Comparison of ENCODE assay signal across 21 mouse cellular contexts in genomic region chr11:86680729-86681128, GRCm38 (mm10). TPM values are rescaled to one million over a fixed set of nuclear protein-coding genes. Genes with fewer than 3 reads are reported as not detected.
A peak's percentile ranks its signal among the peaks of the same experiment; 100 is the strongest.
DNase-seq lines count a peak whose midpoint lies in the region; TF ChIP-seq lines count a peak whose summit lies in the region.
"Had no signal": no experiment of that assay in that cellular context is flagged by ENCODE, and none has a peak within 500 bp of the region (broad histone marks: within the 10 kb centered on the region; RNA-seq: fewer than 3 reads in every experiment).

No protein-coding gene starts in this region.

- H3K9ac ChIP-seq in heart, adult 2 months (ENCODE audit: low read depth, low read length) = no peak overlapping the region
- H3K9ac ChIP-seq: forebrain, embryonic 15.5 days; hindbrain, embryonic 12.5 days; limb, embryonic 12.5 days; midbrain, embryonic 13.5 days; neural tube, embryonic 13.5 days had no signal

- 96% methylated on average over 3 of the region's 3 CpGs for WGBS in heart, adult 2 months
- WGBS in lung, adult 2 months = 79% methylated on average over 3 of the region's 3 CpGs

- no peak overlapping the region for H3K4me3 ChIP-seq in heart, adult 2 months
- H3K4me3 ChIP-seq in layer of hippocampus, adult 2 months = no peak overlapping the region
- H3K4me3 ChIP-seq in lung, adult 2 months (replicated peaks; ENCODE audit: extremely low read depth, low read depth, low read length) = no peak overlapping the region
- H3K4me3 ChIP-seq: forebrain, embryonic 15.5 days; hindbrain, embryonic 12.5 days; left cerebral cortex, adult 2 months; limb, embryonic 12.5 days; midbrain, embryonic 13.5 days; neural tube, embryonic 13.5 days had no signal

- H3K27me3 ChIP-seq in heart, adult 2 months (ENCODE audit: control insufficient read depth, insufficient read depth, low read length) = no peaks in the 10 kb centered on the region
- H3K27me3 ChIP-seq: forebrain, embryonic 15.5 days; hindbrain, embryonic 12.5 days; limb, embryonic 12.5 days; midbrain, embryonic 13.5 days; neural tube, embryonic 13.5 days had no signal

- DNase-seq in heart, adult 11 months = peak; percentile 14
- no peak for DNase-seq in heart, adult 2 months
- DNase-seq in layer of hippocampus, adult 2 months (ENCODE audit: low spot score in 2 of 2) = no peak
- no peak for DNase-seq in layer of hippocampus, postnatal 36 days
- DNase-seq in lung, postnatal 36 days = peak; percentile 49
- DNase-seq in lung, adult 2 months = no peak
- no peak for DNase-seq in right cerebral cortex, postnatal 4 days
- no peak for DNase-seq in thymus, postnatal 25 days
- DNase-seq: adrenal gland, postnatal 10 days; cerebellum, adult 9-10 months; cerebellum, postnatal 36 days; kidney, adult 18-20 months; kidney, postnatal 10 days had no signal

- intact Hi-C loops in heart, adult 2 months (cut with DNase I) = loop anchor here (5.0 to 10.0 kb wide), 2 partner anchors 77 to 324 kb away; partner anchors contain the start of gene Cltc

- H3K79me2 ChIP-seq in heart, adult 2 months (replicated peaks; ENCODE audit: control insufficient read depth, insufficient read depth, low read length) = no peaks in the 10 kb centered on the region

- H3K4me1 ChIP-seq in heart, adult 2 months (ENCODE audit: control insufficient read depth, insufficient read depth, low read length) = peaks cover 2% of the 10 kb centered on the region; the same call in 1 of the 2 replicates
- H3K4me1 ChIP-seq in lung, adult 2 months (ENCODE audit: control insufficient read depth, insufficient read depth, low read length) = peaks cover 6% of the 10 kb centered on the region

- no peak for TF ChIP-seq POLR2A in heart, adult 2 months (IDR thresholded peaks at IDR 0.05; ENCODE audit: insufficient read depth, low read depth, low read length)
- no peak for TF ChIP-seq POLR2A in lung, adult 2 months (IDR thresholded peaks at IDR 0.05; ENCODE audit: borderline replicate concordance, extremely low read depth, low read depth, low read length)

- no peak for TF ChIP-seq EP300 in heart, adult 2 months (IDR thresholded peaks at IDR 0.05; ENCODE audit: insufficient read depth, low read depth, low read length)

- H3K36me3 ChIP-seq in heart, adult 2 months (ENCODE audit: control insufficient read depth, insufficient read depth, low read length) = peaks cover 5% of the 10 kb centered on the region
- H3K36me3 ChIP-seq: forebrain, embryonic 15.5 days; hindbrain, embryonic 12.5 days; midbrain, embryonic 13.5 days; neural tube, embryonic 13.5 days had no signal

- no peak for TF ChIP-seq CTCF in heart, adult 2 months (IDR thresholded peaks at IDR 0.05)
- TF ChIP-seq CTCF in layer of hippocampus, adult 2 months (conservative IDR thresholded peaks at IDR 0.05) = no peak
- no peak for TF ChIP-seq CTCF in lung, adult 2 months (IDR thresholded peaks at IDR 0.05; ENCODE audit: insufficient read depth, low read length)

- no peak overlapping the region for H3K27ac ChIP-seq in heart, adult 2 months
- H3K27ac ChIP-seq in layer of hippocampus, adult 2 months = peak overlapping the region; percentile 43; the same call in 1 of the 2 replicates
- H3K27ac ChIP-seq: forebrain, embryonic 15.5 days; hindbrain, embryonic 12.5 days; hindbrain, postnatal 0 days; left cerebral cortex, adult 2 months; limb, embryonic 12.5 days; macrophage; midbrain, embryonic 13.5 days; neural tube, embryonic 13.5 days had no signal

RNA-seq across cellular contexts. Expression of gene Vmp1, which starts 2.9 kb away (rescaled TPM):
- total RNA-seq in heart, adult 2 months (2021) = 10 to 100 TPM; 58.2 to 66.9 TPM
- polyA plus RNA-seq in heart, adult 2 months (2012; rRNA removed) = 34.0 and 59.2 TPM in 2 replicates
- total RNA-seq in layer of hippocampus, adult 2 months (2021) = 100 to 1,000 TPM; 111 to 139 TPM
- total RNA-seq in layer of hippocampus, postnatal 36 days (2021) = 100 to 1,000 TPM; 119 to 137 TPM
- polyA plus RNA-seq in lung, adult 2 months (2012; rRNA removed) = 41.0 and 65.3 TPM in 2 replicates

RNA-seq across cellular contexts. Expression of gene Ptrh2, which starts 3.1 kb away (rescaled TPM):
- total RNA-seq in heart, adult 2 months (2021) = 1 to 10 TPM; 5.9 to 6.4 TPM
- 3.7 and 5.2 TPM in 2 replicates for polyA plus RNA-seq in heart, adult 2 months (2012; rRNA removed)
- total RNA-seq in layer of hippocampus, adult 2 months (2021) = 10 to 100 TPM in 1 of 2 experiments, 1 to 10 TPM in 1; 9.0 to 10.1 TPM
- 10 to 100 TPM; 10.1 to 10.3 TPM for total RNA-seq in layer of hippocampus, postnatal 36 days (2021)
- 2.2 and 3.8 TPM in 2 replicates for polyA plus RNA-seq in lung, adult 2 months (2012; rRNA removed)

Comparison
In these comparisons a context has a peak if more than half of its experiments do, and no peak if none do; other contexts are left out.
1. DNase-seq: peak in heart, adult 11 months (single experiment) and lung, postnatal 36 days (single experiment); none in heart, adult 2 months (0 of 2), layer of hippocampus, adult 2 months (0 of 2), layer of hippocampus, postnatal 36 days (0 of 2), lung, adult 2 months (single experiment), right cerebral cortex, postnatal 4 days (single experiment) and thymus, postnatal 25 days (single experiment).